In genomic region chr13:38012436-38012835, GRCm38 (mm10) we compare ENCODE assay signal across 19 mouse cellular contexts. TPM values are rescaled to one million over a fixed set of nuclear protein-coding genes. Genes with fewer than 3 reads are reported as not detected.
DNase-seq lines count a peak whose midpoint lies in the region; ATAC-seq and TF ChIP-seq lines count a peak whose summit lies in the region.
"Had no signal": no experiment of that assay in that cellular context is flagged by ENCODE, and none has a peak within 500 bp of the region (broad histone marks: within the 10 kb centered on the region; RNA-seq: fewer than 3 reads in every experiment).

No protein-coding gene starts in this region.

- H3K27me3 ChIP-seq in myocyte (ENCODE audit: control insufficient read depth, insufficient read depth, insufficient read length): no peaks in the 10 kb centered on the region
- no peaks in the 10 kb centered on the region for H3K27me3 ChIP-seq in hindbrain, embryonic 11.5 days (ENCODE audit: control insufficient read depth, insufficient read depth, low read length)
- H3K27me3 ChIP-seq: forebrain, embryonic 15.5 days; heart, embryonic 13.5 days; hindbrain, embryonic 12.5 days had no signal

- no peak for TF ChIP-seq POLR2A in myocyte (IDR thresholded peaks at IDR 0.05; ENCODE audit: insufficient read length, low read depth)

- no peaks in the 10 kb centered on the region for H3K4me1 ChIP-seq in hindbrain, embryonic 11.5 days (replicated peaks; ENCODE audit: control insufficient read depth, insufficient read depth, low read length)
- H3K4me1 ChIP-seq: embryonic facial prominence, embryonic 10.5 days; forebrain, embryonic 15.5 days; heart, embryonic 13.5 days; hindbrain, embryonic 12.5 days had no signal

- ATAC-seq in hindbrain, embryonic 11.5 days (ENCODE audit: low FRiP score): no peak
- ATAC-seq: forebrain, embryonic 15.5 days; hindbrain, postnatal 0 days had no signal

- no peak overlapping the region for H3ac ChIP-seq in myocyte (ENCODE audit: control insufficient read depth, insufficient read length)

- H3K9me3 ChIP-seq in hindbrain, embryonic 11.5 days (ENCODE audit: control insufficient read depth, low read length): no peaks in the 10 kb centered on the region
- H3K9me3 ChIP-seq: embryonic facial prominence, embryonic 10.5 days; forebrain, embryonic 15.5 days; heart, embryonic 13.5 days; hindbrain, embryonic 12.5 days had no signal

- no peaks in the 10 kb centered on the region for H3K36me3 ChIP-seq in myocyte (ENCODE audit: control insufficient read depth, insufficient read depth)
- H3K36me3 ChIP-seq in hindbrain, embryonic 11.5 days (ENCODE audit: control insufficient read depth, insufficient read depth, low read length): no peaks in the 10 kb centered on the region
- H3K36me3 ChIP-seq: embryonic facial prominence, embryonic 10.5 days; forebrain, embryonic 15.5 days; heart, embryonic 13.5 days; hindbrain, embryonic 12.5 days had no signal

- DNase-seq in 3134 (ENCODE audit: extremely low read depth, insufficient read length, low spot score) (peak; percentile 13), 3T3-L1 (ENCODE audit: low read depth, low spot score) (peak; percentile 73), NIH3T3 (ENCODE audit: low read depth) (peak; percentile 74)
- DNase-seq in cerebellum, postnatal 10 days: no peak
- no peak for DNase-seq in hindbrain, embryonic 11.5 days (ENCODE audit: low spot score)
- DNase-seq: adrenal gland, adult 2 months; adrenal gland, postnatal 25 days; cerebellum, adult 9-10 months; cerebellum, postnatal 36 days; gastrocnemius, postnatal 36 days; heart, postnatal 36 days; kidney, adult 11 months had no signal

- no peak overlapping the region for H3K27ac ChIP-seq in hindbrain, embryonic 11.5 days (ENCODE audit: low read depth, low read length)
- H3K27ac ChIP-seq: embryonic facial prominence, embryonic 10.5 days; forebrain, embryonic 15.5 days; heart, embryonic 13.5 days; hindbrain, embryonic 12.5 days; hindbrain, postnatal 0 days had no signal

- no peak overlapping the region for H3K9ac ChIP-seq in hindbrain, embryonic 11.5 days (ENCODE audit: low read depth, low read length)
- H3K9ac ChIP-seq: forebrain, embryonic 15.5 days; heart, embryonic 13.5 days; hindbrain, embryonic 12.5 days had no signal

- WGBS in hindbrain, embryonic 11.5 days: 81% methylated on average over 5 of the region's 5 CpGs

- H3K4me3 ChIP-seq in myocyte: no peak overlapping the region
- H3K4me3 ChIP-seq in hindbrain, embryonic 11.5 days (ENCODE audit: low read depth, low read length): no peak overlapping the region
- H3K4me3 ChIP-seq: embryonic facial prominence, embryonic 10.5 days; erythroblast, embryonic 14.5 days; forebrain, embryonic 15.5 days; heart, embryonic 13.5 days; hindbrain, embryonic 12.5 days had no signal

- peak overlapping the region; percentile 37 for H3K4me2 ChIP-seq in myocyte (ENCODE audit: low read depth)
- no peak overlapping the region for H3K4me2 ChIP-seq in hindbrain, embryonic 11.5 days (replicated peaks; ENCODE audit: low read depth, low read length)
- H3K4me2 ChIP-seq: forebrain, embryonic 15.5 days; heart, embryonic 13.5 days; hindbrain, embryonic 12.5 days had no signal

- no peaks in the 10 kb centered on the region for H3K79me2 ChIP-seq in myocyte (ENCODE audit: control insufficient read depth, insufficient read depth)

TF ChIP-seq in myocyte, 11 proteins besides CTCF, POLR2A, EP300 and RAD21:
- TF ChIP-seq POLR2AphosphoS2 (IDR thresholded peaks at IDR 0.05; ENCODE audit: insufficient read length, low read depth) (no peak), SRF (IDR thresholded peaks at IDR 0.05; ENCODE audit: control insufficient read depth, insufficient read length, low read depth) (no peak), CEBPB (IDR thresholded peaks at IDR 0.05; ENCODE audit: insufficient read depth, poor library complexity, severe bottlenecking) (peak; percentile 53; the same call in 1 of the 2 replicates), USF1 (IDR thresholded peaks at IDR 0.05; ENCODE audit: low read depth) (no peak), REST (IDR thresholded peaks at IDR 0.05; ENCODE audit: insufficient read depth, insufficient read length) (no peak)

RNA-seq across cellular contexts. Expression of gene Ssr1, which starts 18.4 kb away (rescaled TPM):
- 44.7 TPM for polyA plus RNA-seq in myocyte (2012; fragmentation: generic; extraction: Trizol)
- 91.2 and 110 TPM in 2 replicates for polyA plus RNA-seq in hindbrain, embryonic 11.5 days (2014; fragmentation: Nextera tagmentation; extraction: Ambion mirVana)

RNA-seq across cellular contexts. Expression of gene Riok1, which starts 24.4 kb away (rescaled TPM):
- polyA plus RNA-seq in myocyte (2012; fragmentation: generic; extraction: Trizol): 9.9 TPM
- polyA plus RNA-seq in hindbrain, embryonic 11.5 days (2014; fragmentation: Nextera tagmentation; extraction: Ambion mirVana): 48.1 and 51.5 TPM in 2 replicates

RNA-seq across cellular contexts. Expression of gene Cage1, which starts 24.4 kb away (rescaled TPM):
- polyA plus RNA-seq in myocyte (2012; fragmentation: generic; extraction: Trizol): 0.35 TPM
- 1.0 and 1.1 TPM in 2 replicates for polyA plus RNA-seq in hindbrain, embryonic 11.5 days (2014; fragmentation: Nextera tagmentation; extraction: Ambion mirVana)

Comparison
In these comparisons a context has a peak if more than half of its experiments do, and no peak if none do; other contexts are left out.
1. DNase-seq: peak in 3134 (single experiment), 3T3-L1 (single experiment) and NIH3T3 (single experiment); none in cerebellum, postnatal 10 days (0 of 2) and hindbrain, embryonic 11.5 days (single experiment).